In the genomic region with DNA sequence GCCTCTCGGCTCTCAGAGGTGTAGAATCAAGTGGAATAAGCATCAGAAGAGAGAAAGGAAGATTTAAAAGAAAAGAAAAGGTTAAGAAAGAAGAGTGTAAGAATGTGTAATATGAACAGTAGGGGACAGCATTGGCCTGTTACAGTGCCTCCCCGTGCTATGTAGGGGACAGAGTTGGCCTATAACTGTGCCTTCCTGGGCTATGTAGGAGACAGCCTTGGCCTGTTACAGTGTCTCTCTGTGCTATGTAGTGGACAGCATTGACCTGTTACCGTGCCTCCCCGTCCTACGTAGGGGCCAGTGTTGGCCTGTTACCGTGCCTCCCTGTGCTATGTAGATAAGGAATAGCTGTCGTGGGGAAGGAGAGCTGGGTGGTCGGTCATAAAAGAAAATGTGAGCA, we compare ENCODE assay signal across 13 mouse cellular contexts. TPM values are rescaled to one million over a fixed set of nuclear protein-coding genes. Genes with fewer than 3 reads are reported as not detected.
A peak's percentile ranks its signal among the peaks of the same experiment; 100 is the strongest.
DNase-seq lines count a peak whose midpoint lies in the region; ATAC-seq and TF ChIP-seq lines count a peak whose summit lies in the region.
"Had no signal": no experiment of that assay in that cellular context is flagged by ENCODE, and none has a peak within 500 bp of the region (broad histone marks: within the 10 kb centered on the region; RNA-seq: fewer than 3 reads in every experiment).

No protein-coding gene starts in this region.

- peak; percentile 80; the same call in 1 of the 2 replicates for TF ChIP-seq EP300 in heart, adult 2 months (IDR thresholded peaks at IDR 0.05; ENCODE audit: insufficient read depth, low read depth, low read length)

- H3K4me2 ChIP-seq in kidney, postnatal 0 days (ENCODE audit: low read length): no peak overlapping the region
- H3K4me2 ChIP-seq in liver, embryonic 12.5 days: no peak overlapping the region
- H3K4me2 ChIP-seq: hindbrain, embryonic 13.5 days; stomach, embryonic 15.5 days had no signal

- TF ChIP-seq POLR2A in heart, adult 2 months (IDR thresholded peaks at IDR 0.05; ENCODE audit: insufficient read depth, low read depth, low read length): no peak
- TF ChIP-seq POLR2A in brain, embryonic 14.5 days (IDR thresholded peaks at IDR 0.05; ENCODE audit: borderline replicate concordance, extremely low read depth, insufficient read depth, insufficient read length, poor library complexity, severe bottlenecking): no peak
- TF ChIP-seq POLR2A in thymus, adult 2 months (IDR thresholded peaks at IDR 0.05; ENCODE audit: control insufficient read depth, extremely low read depth, insufficient read depth, low read length, poor library complexity): no peak

- no peaks in the 10 kb centered on the region for H3K4me1 ChIP-seq in heart, adult 2 months (ENCODE audit: control insufficient read depth, insufficient read depth, low read length)
- H3K4me1 ChIP-seq in kidney, postnatal 0 days (replicated peaks; ENCODE audit: insufficient read depth, low read length): no peaks in the 10 kb centered on the region
- no peaks in the 10 kb centered on the region for H3K4me1 ChIP-seq in liver, embryonic 12.5 days
- H3K4me1 ChIP-seq in thymus, adult 2 months (replicated peaks; ENCODE audit: control insufficient read depth, insufficient read depth, low read length): no peaks in the 10 kb centered on the region
- H3K4me1 ChIP-seq: stomach, embryonic 15.5 days had no signal

- no peak overlapping the region for H3K27ac ChIP-seq in heart, adult 2 months
- no peak overlapping the region for H3K27ac ChIP-seq in kidney, postnatal 0 days
- H3K27ac ChIP-seq in liver, embryonic 12.5 days: no peak overlapping the region
- no peak overlapping the region for H3K27ac ChIP-seq in thymus, adult 2 months (ENCODE audit: control insufficient read depth, insufficient read depth, low read length)
- H3K27ac ChIP-seq: hindbrain, embryonic 13.5 days; stomach, embryonic 15.5 days had no signal

- no peaks in the 10 kb centered on the region for H3K79me2 ChIP-seq in heart, adult 2 months (replicated peaks; ENCODE audit: control insufficient read depth, insufficient read depth, low read length)

- DNase-seq in heart, adult 2 months: peak in 1 of 2 experiments; percentile 18
- no peak for DNase-seq in heart, postnatal 4 days
- peak; percentile 36 for DNase-seq in kidney, postnatal 0 days (ENCODE audit: low spot score)
- DNase-seq in kidney, adult 11 months: no peak
- no peak for DNase-seq in brain, embryonic 14.5 days (ENCODE audit: low read depth)
- DNase-seq in thymus, adult 2 months: no peak
- DNase-seq in layer of hippocampus, adult 9-11 months: no peak
- DNase-seq: adrenal gland, postnatal 25 days; cerebellum, adult 18-20 months; kidney, postnatal 10 days had no signal

- WGBS in heart, adult 2 months: 66% methylated on average over 8 of the region's 8 CpGs
- WGBS in kidney, postnatal 0 days: 84% methylated on average over 8 of the region's 8 CpGs
- 60% methylated on average over 8 of the region's 8 CpGs for WGBS in liver, embryonic 12.5 days (ENCODE audit: insufficient replicate concordance)
- 94% methylated on average over 8 of the region's 8 CpGs for WGBS in thymus, adult 2 months

- TF ChIP-seq CTCF in heart, adult 2 months (IDR thresholded peaks at IDR 0.05): peak; percentile 71
- peak; percentile 46; the same call in 1 of the 2 replicates for TF ChIP-seq CTCF in kidney, postnatal 0 days (IDR thresholded peaks at IDR 0.05; ENCODE audit: low read depth)
- peak; percentile 12; the same call in 1 of the 2 replicates for TF ChIP-seq CTCF in brain, embryonic 14.5 days (IDR thresholded peaks at IDR 0.05; ENCODE audit: borderline replicate concordance, extremely low read depth, insufficient read depth, insufficient read length)
- no peak for TF ChIP-seq CTCF in thymus, adult 2 months (IDR thresholded peaks at IDR 0.05; ENCODE audit: borderline replicate concordance, control insufficient read depth, extremely low read depth, insufficient read depth, low read length, poor library complexity)

- intact Hi-C loops in heart, adult 2 months (cut with DNase I): loop anchor here (1.0 kb wide), 1 partner anchor 48 kb away; no protein-coding TSS in a partner anchor

- no peak overlapping the region for H3K9ac ChIP-seq in heart, adult 2 months (ENCODE audit: low read depth, low read length)
- H3K9ac ChIP-seq in kidney, postnatal 0 days (ENCODE audit: low read depth, low read length): no peak overlapping the region
- H3K9ac ChIP-seq in liver, embryonic 12.5 days: no peak overlapping the region
- H3K9ac ChIP-seq: hindbrain, embryonic 13.5 days; stomach, embryonic 15.5 days had no signal

- no peaks in the 10 kb centered on the region for H3K9me3 ChIP-seq in kidney, postnatal 0 days (replicated peaks; ENCODE audit: low read length)
- no peaks in the 10 kb centered on the region for H3K9me3 ChIP-seq in liver, embryonic 12.5 days (replicated peaks)
- H3K9me3 ChIP-seq: hindbrain, embryonic 13.5 days; stomach, embryonic 15.5 days had no signal

- no peaks in the 10 kb centered on the region for H3K36me3 ChIP-seq in heart, adult 2 months (ENCODE audit: control insufficient read depth, insufficient read depth, low read length)
- H3K36me3 ChIP-seq in kidney, postnatal 0 days (ENCODE audit: insufficient read depth, low read length): peaks cover 62% of the 10 kb centered on the region
- H3K36me3 ChIP-seq in liver, embryonic 12.5 days: peaks cover 70% of the 10 kb centered on the region
- H3K36me3 ChIP-seq in thymus, adult 2 months (ENCODE audit: control insufficient read depth, insufficient read depth, low read length): peaks cover 64% of the 10 kb centered on the region

- H3K4me3 ChIP-seq in heart, adult 2 months: no peak overlapping the region
- H3K4me3 ChIP-seq in kidney, postnatal 0 days (replicated peaks; ENCODE audit: low read depth, low read length): no peak overlapping the region
- no peak overlapping the region for H3K4me3 ChIP-seq in liver, embryonic 12.5 days
- no peak overlapping the region for H3K4me3 ChIP-seq in thymus, adult 2 months (ENCODE audit: control insufficient read depth, insufficient read depth, low read length)
- H3K4me3 ChIP-seq: hindbrain, embryonic 13.5 days; stomach, embryonic 15.5 days had no signal

- ATAC-seq in kidney, postnatal 0 days (replicated peaks; ENCODE audit: low FRiP score, low read depth): 0 out of 2 replicates have a peak, but pooled peaks have one; percentile 40
- ATAC-seq in liver, embryonic 12.5 days: peak; percentile 40; the same call in 1 of the 2 replicates

- H3K27me3 ChIP-seq in heart, adult 2 months (ENCODE audit: control insufficient read depth, insufficient read depth, low read length): no peaks in the 10 kb centered on the region
- no peaks in the 10 kb centered on the region for H3K27me3 ChIP-seq in kidney, postnatal 0 days (ENCODE audit: insufficient read depth, low read length)
- no peaks in the 10 kb centered on the region for H3K27me3 ChIP-seq in liver, embryonic 12.5 days (replicated peaks)
- no peaks in the 10 kb centered on the region for H3K27me3 ChIP-seq in thymus, adult 2 months (ENCODE audit: control insufficient read depth, insufficient read depth, low read length)
- H3K27me3 ChIP-seq: hindbrain, embryonic 13.5 days; stomach, embryonic 15.5 days had no signal

RNA-seq across cellular contexts. Expression of gene Fam120b, which starts 23.5 kb away (rescaled TPM):
- 10 to 100 TPM; 11.9 to 12.7 TPM for total RNA-seq in heart, adult 2 months (2021)
- polyA plus RNA-seq in heart, adult 2 months (2012; rRNA removed): 7.1 and 10.6 TPM in 2 replicates
- 10 to 100 TPM in 1 of 2 experiments, 1 to 10 TPM in 1; 9.2 to 10.5 TPM for total RNA-seq in heart, postnatal 4 days (2021)
- 18.4 and 19.9 TPM in 2 replicates for polyA plus RNA-seq in kidney, postnatal 0 days (2015; fragmentation: Nextera tagmentation; extraction: Ambion mirVana)
- 23.8 and 29.5 TPM in 2 replicates for polyA plus RNA-seq in brain, embryonic 14.5 days (2012; rRNA removed)
- 8.6 and 8.9 TPM in 2 replicates for polyA plus RNA-seq in liver, embryonic 12.5 days (2016; fragmentation: Nextera tagmentation; extraction: Ambion mirVana)
- polyA plus RNA-seq in thymus, adult 2 months (2012; rRNA removed): 13.0 and 13.2 TPM in 2 replicates

RNA-seq across cellular contexts. Expression of gene Dll1, which starts 42.9 kb away (rescaled TPM):
- 1 to 10 TPM; 5.1 to 5.8 TPM for total RNA-seq in heart, adult 2 months (2021)
- 5.4 and 10.0 TPM in 2 replicates for polyA plus RNA-seq in heart, adult 2 months (2012; rRNA removed)
- 1 to 10 TPM; 6.7 to 7.2 TPM for total RNA-seq in heart, postnatal 4 days (2021)
- polyA plus RNA-seq in kidney, postnatal 0 days (2015; fragmentation: Nextera tagmentation; extraction: Ambion mirVana): 21.4 and 22.3 TPM in 2 replicates
- polyA plus RNA-seq in brain, embryonic 14.5 days (2012; rRNA removed): 48.4 and 74.1 TPM in 2 replicates
- 1.5 and 1.7 TPM in 2 replicates for polyA plus RNA-seq in liver, embryonic 12.5 days (2016; fragmentation: Nextera tagmentation; extraction: Ambion mirVana)
- 5.8 and 9.8 TPM in 2 replicates for polyA plus RNA-seq in thymus, adult 2 months (2012; rRNA removed)
